Mouse (Mus musculus) megakaryocyte, embryonic 14.5 days (primary cell): Measurements from ENCODE around the gene Map3k3. TPM values are rescaled to one million over a fixed set of nuclear protein-coding genes. Genes with fewer than 3 reads are reported as not detected.
"Not testable (repeated sequence)": the region's sequence is repeated elsewhere in the genome, so short reads cannot be mapped to it uniquely, and the experiment has no call there.

Experiments
- H3K27me3 ChIP-seq: replicated peaks from 2 replicates; pipeline ENCODE3; 2012; ENCODE audit warnings: inconsistent platforms
- H3K36me3 ChIP-seq: replicated peaks from 2 replicates; pipeline ENCODE3; 2012; ENCODE audit warnings: low read length, inconsistent platforms, mixed read lengths
- H3K4me1 ChIP-seq: 2 replicates; pipeline ENCODE4 v1.6.1; 2012; ENCODE audit warnings: inconsistent platforms
- H3K4me3 ChIP-seq: replicated peaks from 2 replicates; pipeline ENCODE3; 2012; ENCODE audit warnings: moderate library complexity, mild to moderate bottlenecking, inconsistent platforms
- H3K9me3 ChIP-seq: 2 replicates; pipeline ENCODE4 v1.6.1; 2012; ENCODE audit warnings: inconsistent platforms
- FLI1 ChIP-seq: IDR thresholded peaks from 2 replicates; pipeline ENCODE4 v1.6.1; 2012; ENCODE audit warnings: low read length, inconsistent platforms, mixed read lengths
- GATA1 ChIP-seq: IDR thresholded peaks from 3 replicates; pipeline ENCODE4 v1.6.1; 2012; ENCODE audit warnings: mixed read lengths, low read length, inconsistent platforms, borderline replicate concordance
- polyA plus RNA-seq: library from polyadenylated mRNA; stranded (reverse); fragments of >175 nt; gene quantifications from 2 replicates; pipeline ENCODE4 v1.2.3, GENCODE M21; 2012; ENCODE audit warnings: low replicate concordance; ENCODE audit not compliant: insufficient read depth

The Map3k3 gene
- polyA plus RNA-seq, 1 experiment = 1.5 TPM

- TF ChIP-seq GATA1 = no peak
- TF ChIP-seq FLI1 = no peak
- no peaks in the 10 kb centered on the region for H3K9me3 ChIP-seq
- H3K27me3 ChIP-seq = no peaks in the 10 kb centered on the region
- peaks cover 53% of the 10 kb centered on the region for H3K36me3 ChIP-seq
- no peak overlapping the region for H3K4me3 ChIP-seq
- peaks cover 37% of the 10 kb centered on the region for H3K4me1 ChIP-seq
Observed at GRCm38 (mm10) chr11:106125827-106126226, 41.4 kb downstream of the Map3k3 start.

- not testable (repeated sequence) for H3K9me3 ChIP-seq, H3K27me3 ChIP-seq, H3K4me3 ChIP-seq
- peaks cover 54% of the 10 kb centered on the region for H3K36me3 ChIP-seq
- peaks cover 32% of the 10 kb centered on the region for H3K4me1 ChIP-seq
Observed at GRCm38 (mm10) chr11:106126727-106127373, 42.4 kb downstream of the Map3k3 start.

- Histone ChIP-seq H3K27me3 (no peaks in the 10 kb centered on the region), H3K9me3 (no peaks in the 10 kb centered on the region), H3K36me3 (peaks cover 48% of the 10 kb centered on the region), H3K4me1 (peaks cover 29% of the 10 kb centered on the region), H3K4me3 (no peak overlapping the region)
- TF ChIP-seq GATA1 (no peak), FLI1 (no peak)
Observed at GRCm38 (mm10) chr11:106129477-106129876, 45.1 kb downstream of the Map3k3 start.

- peaks cover 52% of the 10 kb centered on the region for H3K4me1 ChIP-seq
- H3K9me3 ChIP-seq = no peaks in the 10 kb centered on the region
- no peak for TF ChIP-seq GATA1
- TF ChIP-seq FLI1 = no peak
- no peaks in the 10 kb centered on the region for H3K27me3 ChIP-seq
- no peak overlapping the region for H3K4me3 ChIP-seq
- H3K36me3 ChIP-seq = peaks cover 40% of the 10 kb centered on the region
Observed at GRCm38 (mm10) chr11:106132516-106132915, 48.1 kb downstream of the Map3k3 start.

GRCm38 (mm10) chr11:106134580-106135528, 50.4 kb downstream of the Map3k3 start:
- no peaks in the 10 kb centered on the region for H3K27me3 ChIP-seq
- no peaks in the 10 kb centered on the region for H3K9me3 ChIP-seq
- TF ChIP-seq GATA1 (peak; percentile 99), FLI1 (no peak)
- H3K36me3 ChIP-seq = peaks cover 34% of the 10 kb centered on the region
- peaks cover 46% of the 10 kb centered on the region for H3K4me1 ChIP-seq
- peak overlapping the region; percentile 89 for H3K4me3 ChIP-seq

- no peak for TF ChIP-seq GATA1
- TF ChIP-seq FLI1 = no peak
- H3K9me3 ChIP-seq = no peaks in the 10 kb centered on the region
- peaks cover 25% of the 10 kb centered on the region for H3K4me1 ChIP-seq
- no peaks in the 10 kb centered on the region for H3K27me3 ChIP-seq
- peaks cover 93% of the 10 kb centered on the region for H3K36me3 ChIP-seq
- no peak overlapping the region for H3K4me3 ChIP-seq
Observed at GRCm38 (mm10) chr11:106151219-106151618, 66.8 kb downstream of the Map3k3 start.

GRCm38 (mm10) chr11:106152132-106152531, 67.7 kb downstream of the Map3k3 start:
- peaks cover 99% of the 10 kb centered on the region for H3K36me3 ChIP-seq
- peaks cover 32% of the 10 kb centered on the region for H3K4me1 ChIP-seq
- no peaks in the 10 kb centered on the region for H3K9me3 ChIP-seq
- no peak overlapping the region for H3K4me3 ChIP-seq
- H3K27me3 ChIP-seq = no peaks in the 10 kb centered on the region
- TF ChIP-seq FLI1 (no peak), GATA1 (no peak)

- peaks cover 92% of the 10 kb centered on the region for H3K36me3 ChIP-seq
- TF ChIP-seq FLI1 (no peak), GATA1 (no peak)
Observed at GRCm38 (mm10) chr11:106154091-106154490, 69.7 kb downstream of the Map3k3 start.

GRCm38 (mm10) chr11:106154770-106155169, 70.4 kb downstream of the Map3k3 start:
- no peak for TF ChIP-seq FLI1
- TF ChIP-seq GATA1 = no peak
- peaks cover 85% of the 10 kb centered on the region for H3K36me3 ChIP-seq

More at GRCm38 (mm10) chr11:106154091-106154490, 69.7 kb downstream of the Map3k3 start:
- Histone ChIP-seq H3K27me3 (peaks cover 15% of the 10 kb centered on the region), H3K4me3 (no peak overlapping the region), H3K9me3 (no peaks in the 10 kb centered on the region), H3K4me1 (peaks cover 51% of the 10 kb centered on the region)

GRCm38 (mm10) chr11:106155761-106156160, 71.3 kb downstream of the Map3k3 start:
- no peaks in the 10 kb centered on the region for H3K9me3 ChIP-seq
- TF ChIP-seq FLI1 (no peak), GATA1 (no peak)
- H3K4me1 ChIP-seq = peaks cover 64% of the 10 kb centered on the region
- H3K4me3 ChIP-seq = no peak overlapping the region
- H3K36me3 ChIP-seq = peaks cover 75% of the 10 kb centered on the region
- H3K27me3 ChIP-seq = peaks cover 23% of the 10 kb centered on the region

More at GRCm38 (mm10) chr11:106154770-106155169, 70.4 kb downstream of the Map3k3 start:
- no peak overlapping the region for H3K4me3 ChIP-seq
- H3K4me1 ChIP-seq = peaks cover 58% of the 10 kb centered on the region
- H3K9me3 ChIP-seq = no peaks in the 10 kb centered on the region
- H3K27me3 ChIP-seq = peaks cover 16% of the 10 kb centered on the region
